Mouse (Mus musculus) ES-Bruce4 (cell line): ENCODE measurements around the gene Uba1. TPM values are rescaled to one million over a fixed set of nuclear protein-coding genes. Genes with fewer than 3 reads are reported as not detected.
"Not testable (repeated sequence)": the region's sequence is repeated elsewhere in the genome, so short reads cannot be mapped to it uniquely, and the experiment has no call there.

Source experiments
- H3K27ac ChIP-seq: 2 replicates; pipeline ENCODE4 v1.5.1; 2012; ENCODE audit warnings: low read length, inconsistent platforms; ENCODE audit not compliant: insufficient read depth
- H3K27me3 ChIP-seq: 2 replicates; pipeline ENCODE4 v1.6.1; 2012; ENCODE audit warnings: mild to moderate bottlenecking, low read length, inconsistent platforms; ENCODE audit not compliant: control insufficient read depth, poor library complexity, insufficient read depth, severe bottlenecking
- H3K36me3 ChIP-seq: 2 replicates; pipeline ENCODE4 v1.6.1; 2012; ENCODE audit warnings: inconsistent platforms, mild to moderate bottlenecking, low read length, moderate library complexity; ENCODE audit not compliant: control insufficient read depth, poor library complexity, insufficient read depth, severe bottlenecking
- H3K4me1 ChIP-seq: one replicate; pipeline ENCODE4 v1.8.1; 2011; ENCODE audit warnings: low read length; ENCODE audit not compliant: control insufficient read depth, insufficient read depth
- H3K4me3 ChIP-seq: 2 replicates; pipeline ENCODE4 v1.5.1; 2011; ENCODE audit warnings: low read depth, mild to moderate bottlenecking, low read length
- H3K9ac ChIP-seq: 2 replicates; pipeline ENCODE4 v1.6.1; 2012; ENCODE audit warnings: low read depth, mild to moderate bottlenecking, inconsistent platforms; ENCODE audit not compliant: poor library complexity, severe bottlenecking
- H3K9me3 ChIP-seq: replicated peaks from 2 replicates; pipeline ENCODE4 v1.6.1; 2012; ENCODE audit warnings: mild to moderate bottlenecking, low read length, inconsistent platforms; ENCODE audit not compliant: control insufficient read depth, poor library complexity, insufficient read depth, severe bottlenecking
- CTCF ChIP-seq: IDR thresholded peaks from one replicate; pipeline ENCODE4 v1.8.1; 2011; ENCODE audit warnings: low read depth, low read length
- EP300 ChIP-seq: IDR thresholded peaks from 2 replicates; pipeline ENCODE4 v1.6.1; 2011; ENCODE audit warnings: low read depth, low read length; ENCODE audit not compliant: insufficient read depth
- POLR2A ChIP-seq: IDR thresholded peaks from one replicate; pipeline ENCODE4 v1.8.1; 2011; ENCODE audit warnings: low read length; ENCODE audit not compliant: insufficient read depth
- polyA plus RNA-seq: library from polyadenylated mRNA; stranded (reverse); fragments of >200 nt; gene quantifications from 2 replicates; pipeline ENCODE4 v1.2.4, GENCODE M21; 2011; ENCODE audit warnings: low read depth; ENCODE audit not compliant: missing spikeins, insufficient read depth, insufficient read length

The Uba1 gene
- polyA plus RNA-seq, 1 experiment: 391 TPM

DNA sequence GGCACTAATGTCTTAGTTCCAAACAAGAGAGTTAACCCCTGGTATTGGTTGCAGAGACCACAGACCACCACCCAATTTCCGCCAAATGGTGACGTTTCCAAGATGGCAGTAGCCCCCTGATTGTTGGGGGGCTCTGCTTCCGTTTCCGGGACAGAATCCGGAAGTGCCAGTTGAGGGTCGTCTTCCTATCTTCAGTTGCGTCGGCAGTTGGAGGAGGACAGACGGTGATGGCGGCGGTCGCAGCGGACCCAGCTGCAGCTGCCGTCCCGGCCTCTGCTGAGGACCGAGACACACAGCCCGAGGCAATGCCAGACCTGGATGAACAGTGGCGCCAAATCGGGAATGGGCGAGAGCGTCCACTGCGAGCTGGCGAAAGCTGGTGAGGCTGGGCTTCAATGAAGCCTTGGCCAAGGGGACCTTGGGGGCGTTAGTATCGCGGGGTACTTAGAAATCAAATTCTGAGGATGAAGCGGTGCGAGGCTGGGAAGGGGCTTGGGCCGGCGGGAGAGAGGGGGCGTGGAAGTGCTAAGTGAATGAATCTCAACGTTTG lies 45.7 kb downstream of the Uba1 start, which contains the start of gene Usp11:
TSS of gene Usp11 (plus strand) at position 166 of the 550 bp plus-strand sequence.
- TF ChIP-seq POLR2A (peak; percentile 56), CTCF (no peak)
- Histone ChIP-seq H3K4me3 (peak within 1 kb of the TSS; percentile 100), H3K27ac (peak within 1 kb of the TSS; percentile 86), H3K9ac (peak within 1 kb of the TSS; percentile 70), H3K36me3 (no peaks in the 10 kb centered on the region; the same call in 1 of the 2 replicates), H3K9me3 (no peaks in the 10 kb centered on the region), H3K4me1 (no peaks in the 10 kb centered on the region), H3K27me3 (no peaks in the 10 kb centered on the region)

DNA sequence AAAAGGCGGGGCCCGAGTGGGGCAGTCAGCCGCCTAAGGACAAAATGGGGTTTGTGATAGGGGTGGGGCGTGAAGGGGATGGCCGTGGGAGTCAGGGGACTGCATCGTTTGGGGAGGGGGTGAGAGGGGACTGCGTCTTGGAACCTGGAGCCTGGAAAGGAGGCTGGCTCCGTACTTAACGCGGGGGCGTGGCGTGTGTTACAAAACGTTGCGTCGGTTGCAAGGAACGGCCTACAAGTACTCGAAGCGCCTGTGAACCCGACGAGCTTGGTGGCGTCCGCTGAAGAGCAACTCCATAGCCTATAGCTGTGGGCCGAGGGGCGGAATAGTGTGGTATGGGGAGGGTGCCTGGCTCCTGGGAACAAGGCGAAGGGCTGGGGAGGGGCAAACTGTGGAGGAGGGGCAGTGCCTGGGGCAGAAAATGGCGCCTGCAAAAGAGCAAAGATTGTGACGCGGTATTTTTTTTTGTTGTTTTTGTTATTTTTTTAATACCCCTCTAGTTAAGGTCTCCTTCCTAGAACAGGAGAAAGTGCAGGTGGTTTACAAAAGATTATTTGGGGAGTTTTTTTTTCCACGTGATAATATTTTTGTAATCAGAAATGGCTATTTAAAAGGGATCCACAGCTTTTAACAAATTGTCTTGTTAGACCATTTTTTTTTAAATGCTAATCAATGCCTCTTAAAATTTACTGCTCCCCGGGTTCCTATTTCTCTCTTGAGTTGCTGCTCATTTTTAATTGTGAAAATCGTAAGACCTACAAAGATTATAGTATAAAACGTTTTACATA lies 46.4 kb downstream of the Uba1 start:
- peak overlapping the region; percentile 100 for H3K4me3 ChIP-seq
- H3K9me3 ChIP-seq: no peaks in the 10 kb centered on the region
- H3K4me1 ChIP-seq: no peaks in the 10 kb centered on the region
- TF ChIP-seq POLR2A: no peak
- TF ChIP-seq EP300: no peak
- TF ChIP-seq CTCF: no peak
- H3K27me3 ChIP-seq: no peaks in the 10 kb centered on the region
- H3K9ac ChIP-seq: peak overlapping the region; percentile 70
- no peaks in the 10 kb centered on the region for H3K36me3 ChIP-seq
- H3K27ac ChIP-seq: peak overlapping the region; percentile 82

DNA sequence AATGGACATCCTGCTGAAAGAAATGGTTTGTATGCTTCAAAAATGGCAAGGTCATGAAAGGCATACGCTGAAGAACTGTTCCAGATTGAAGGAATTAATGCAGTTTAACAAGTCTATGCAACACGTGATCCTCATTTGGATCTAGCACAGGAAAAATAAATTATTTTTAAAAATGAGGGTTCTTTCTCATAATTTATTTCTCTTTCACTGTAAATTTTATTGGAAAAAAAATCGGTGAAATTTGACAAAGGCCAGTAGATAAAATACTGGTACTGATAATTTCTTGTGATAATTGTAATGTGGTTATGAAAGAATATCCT lies 46.9 kb downstream of the Uba1 start:
- Histone ChIP-seq H3K9ac (peak overlapping the region; percentile 70), H3K27ac (0 out of 2 replicates have a peak overlapping the region, but pooled peaks have one; percentile 36)

DNA sequence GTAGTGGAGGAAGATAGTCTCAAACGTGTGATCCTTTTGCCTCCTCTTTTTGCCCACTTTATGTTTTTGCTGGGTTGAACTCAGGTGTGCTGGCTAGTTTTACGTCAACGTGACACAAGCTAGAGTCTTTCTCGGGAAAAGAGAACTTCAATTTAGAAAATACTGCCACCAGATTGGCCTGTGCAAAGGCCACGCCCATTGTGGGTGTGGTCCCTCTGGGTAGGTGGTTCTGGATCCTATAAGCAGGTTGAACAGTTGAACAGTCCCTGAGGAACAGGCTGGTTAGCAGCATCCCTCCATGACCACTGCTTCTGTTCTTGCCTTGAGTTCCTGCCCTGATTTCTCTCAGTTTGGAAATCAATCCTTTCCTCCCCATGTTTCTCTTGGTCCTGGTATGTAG lies 70.6 kb downstream of the Uba1 start:
- H3K36me3 ChIP-seq: no peaks in the 10 kb centered on the region
- H3K27ac ChIP-seq: no peak overlapping the region; the same call in 1 of the 2 replicates
- TF ChIP-seq CTCF: no peak
- no peak for TF ChIP-seq POLR2A
- TF ChIP-seq EP300: no peak
- H3K9ac ChIP-seq: no peak overlapping the region
- no peak overlapping the region for H3K4me3 ChIP-seq
- no peaks in the 10 kb centered on the region for H3K4me1 ChIP-seq
- H3K27me3 ChIP-seq: no peaks in the 10 kb centered on the region
- H3K9me3 ChIP-seq: no peaks in the 10 kb centered on the region

More for the DNA sequence above, 46.9 kb downstream of the Uba1 start:
- H3K36me3 ChIP-seq: no peaks in the 10 kb centered on the region
- TF ChIP-seq EP300: no peak
- no peak for TF ChIP-seq POLR2A
- TF ChIP-seq CTCF: no peak
- H3K4me3 ChIP-seq: no peak overlapping the region
- H3K4me1 ChIP-seq: no peaks in the 10 kb centered on the region
- H3K9me3 ChIP-seq: no peaks in the 10 kb centered on the region
- H3K27me3 ChIP-seq: no peaks in the 10 kb centered on the region

DNA sequence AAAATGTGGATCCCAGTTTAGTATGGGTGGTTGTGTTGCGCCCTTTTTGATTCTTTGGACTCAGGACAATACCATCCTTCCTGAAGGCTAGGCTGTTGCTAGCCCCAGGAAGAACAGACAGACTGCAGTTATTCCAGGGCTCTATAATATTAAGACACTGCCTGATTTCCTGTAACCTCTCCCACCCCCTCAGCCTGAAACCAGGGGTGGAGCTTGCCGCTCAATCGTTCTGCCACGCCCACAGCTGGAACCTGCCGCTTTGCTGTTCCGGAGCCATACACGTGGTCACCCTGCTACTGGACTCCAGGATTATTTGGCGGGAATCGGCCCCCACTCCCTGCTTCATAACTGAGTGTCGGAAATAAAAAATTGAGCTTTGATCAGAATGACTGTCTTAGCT lies 71.9 kb downstream of the Uba1 start:
- not testable (repeated sequence) for H3K27me3 ChIP-seq, H3K36me3 ChIP-seq, H3K4me1 ChIP-seq, H3K9ac ChIP-seq, H3K9me3 ChIP-seq, H3K4me3 ChIP-seq
- H3K27ac ChIP-seq: peak overlapping the region; percentile 28; the same call in 1 of the 2 replicates

Other genes starting within 250 kb of the Uba1 start
- gene Jade3, start 232.6 kb upstream of the Uba1 start, polyA plus RNA-seq: 49.4 and 51.8 TPM in 2 replicates
- gene Rgn, start 108.5 kb upstream of the Uba1 start, polyA plus RNA-seq: not detected in 2 replicates
- 40.5 and 41.4 TPM in 2 replicates for gene Rbm10, start 40.8 kb upstream of the Uba1 start, polyA plus RNA-seq
- gene Ndufb11, start 40.7 kb upstream of the Uba1 start, polyA plus RNA-seq: 110 and 121 TPM in 2 replicates
- gene Cdk16, start 29.6 kb downstream of the Uba1 start, polyA plus RNA-seq: 83.3 and 94.9 TPM in 2 replicates
- 50.9 and 52.2 TPM in 2 replicates for gene Usp11, start 45.6 kb downstream of the Uba1 start, polyA plus RNA-seq
- gene Araf, start 139.5 kb downstream of the Uba1 start, polyA plus RNA-seq: 62.7 and 68.0 TPM in 2 replicates
- gene Timp1, start 211.8 kb downstream of the Uba1 start, polyA plus RNA-seq: 34.6 and 40.8 TPM in 2 replicates